Mouse (Mus musculus) intestine, postnatal 0 days (tissue): ENCODE data around the gene Cry1. TPM values are rescaled to one million over a fixed set of nuclear protein-coding genes. Genes with fewer than 3 reads are reported as not detected.

Experiments used
- ATAC-seq: fragments of 200-750 bp; cut with Nextera tagmentation; 2 replicates; pipeline ENCODE4 v1.8.0; 2017; ENCODE audit warnings: mild to moderate bottlenecking, moderate TSS enrichment, moderate library complexity
- H3K27ac ChIP-seq: fragments of 300-500 bp; sonication (generic); 2 replicates; pipeline ENCODE4 v1.5.1; 2014; ENCODE audit warnings: mild to moderate bottlenecking, low read depth, low read length, moderate library complexity
- H3K27me3 ChIP-seq: fragments of 300-500 bp; sonication (generic); replicated peaks from 2 replicates; pipeline ENCODE4 v1.6.1; 2014; ENCODE audit warnings: low read length, mixed read lengths; ENCODE audit not compliant: control insufficient read depth, insufficient read depth
- H3K36me3 ChIP-seq: fragments of 300-500 bp; sonication (generic); 2 replicates; pipeline ENCODE4 v1.6.1; 2014; ENCODE audit warnings: mild to moderate bottlenecking, moderate library complexity; ENCODE audit not compliant: control insufficient read depth, insufficient read depth
- H3K4me1 ChIP-seq: fragments of 300-500 bp; sonication (generic); replicated peaks from 2 replicates; pipeline ENCODE4 v1.6.1; 2014; ENCODE audit warnings: antibody characterized with exemption, low read length, mixed read lengths; ENCODE audit not compliant: control insufficient read depth, insufficient read depth
- H3K4me2 ChIP-seq: fragments of 300-500 bp; sonication (generic); replicated peaks from 2 replicates; pipeline ENCODE4 v1.6.1; 2014; ENCODE audit warnings: low read depth, mild to moderate bottlenecking, moderate library complexity
- H3K4me3 ChIP-seq: fragments of 300-500 bp; sonication (generic); 2 replicates; pipeline ENCODE4 v1.5.1; 2014; ENCODE audit warnings: low read depth, low read length
- H3K9ac ChIP-seq: fragments of 300-500 bp; sonication (generic); 2 replicates; pipeline ENCODE4 v1.6.1; 2014; ENCODE audit warnings: mild to moderate bottlenecking, low read depth, low read length
- H3K9me3 ChIP-seq: fragments of 300-500 bp; sonication (generic); 2 replicates; pipeline ENCODE4 v1.6.1; 2016; ENCODE audit warnings: mixed run types; ENCODE audit not compliant: control insufficient read depth
- CTCF ChIP-seq: sonication (generic); IDR thresholded peaks from 2 replicates; pipeline ENCODE4 v1.5.1; 2016; ENCODE audit warnings: low read depth, mild to moderate bottlenecking, control low read depth, antibody characterized with exemption, moderate library complexity
- WGBS: fragments of 180-500 bp; shearing (Covaris S2); extraction: QIAGEN DNeasy Blood & Tissue Kit; methylation state at CpG from one replicate; pipeline ENCODE4 v1.1.7; 2014; 5-methylcytosine and 5-hydroxymethylcytosine counted together
- polyA plus RNA-seq: library from polyadenylated mRNA; unstranded; fragments of >200 nt; fragmentation: Nextera tagmentation; extraction: Ambion mirVana; gene quantifications from 2 replicates; pipeline ENCODE4 v1.2.1, GENCODE M21; 2015

Cry1 gene
- polyA plus RNA-seq: 18.6 and 20.3 TPM in 2 replicates

- under 1% methylated on average over 62 of the region's 75 CpGs for WGBS
- peak; percentile 98 for ATAC-seq
- H3K9me3 ChIP-seq: no peaks in the 10 kb centered on the region
- TF ChIP-seq CTCF: no peak
- H3K36me3 ChIP-seq: no peaks in the 10 kb centered on the region
- peak within 1 kb of the TSS; percentile 85 for H3K27ac ChIP-seq
- H3K4me2 ChIP-seq: peak within 1 kb of the TSS; percentile 98
- H3K9ac ChIP-seq: peak within 1 kb of the TSS; percentile 88
- H3K4me3 ChIP-seq: peak within 1 kb of the TSS; percentile 92
- H3K27me3 ChIP-seq: no peaks in the 10 kb centered on the region
- H3K4me1 ChIP-seq: no peaks in the 10 kb centered on the region
These were observed at the start of gene Cry1 for GRCm38 (mm10) chr10:85184964-85185608. Gene Cry1 (minus strand): TSS chr10:85185064.

GRCm38 (mm10) chr10:85221771-85222050 lies 36.8 kb upstream of the Cry1 start:
- TF ChIP-seq CTCF: no peak
- ATAC-seq: no peak
- 88% methylated on average over 6 of the region's 6 CpGs for WGBS
- Histone ChIP-seq H3K9ac (no peak overlapping the region), H3K4me2 (no peak overlapping the region), H3K27me3 (no peaks in the 10 kb centered on the region), H3K27ac (no peak overlapping the region), H3K4me3 (no peak overlapping the region), H3K9me3 (no peaks in the 10 kb centered on the region), H3K4me1 (no peaks in the 10 kb centered on the region), H3K36me3 (no peaks in the 10 kb centered on the region)

GRCm38 (mm10) chr10:85220918-85221770 lies 36.3 kb upstream of the Cry1 start:
- no peaks in the 10 kb centered on the region for H3K4me1 ChIP-seq
- no peaks in the 10 kb centered on the region for H3K36me3 ChIP-seq
- no peaks in the 10 kb centered on the region for H3K9me3 ChIP-seq
- H3K4me3 ChIP-seq: no peak overlapping the region
- peak; percentile 91 for TF ChIP-seq CTCF
- H3K27me3 ChIP-seq: no peaks in the 10 kb centered on the region
- H3K9ac ChIP-seq: no peak overlapping the region
- whole genome bisulfite sequencing: 29% methylated on average over 22 of the region's 22 CpGs
- H3K27ac ChIP-seq: no peak overlapping the region
- H3K4me2 ChIP-seq: peak overlapping the region; percentile 46
- no peak for ATAC-seq

GRCm38 (mm10) chr10:85214847-85215246 lies 30.0 kb upstream of the Cry1 start:
- H3K4me1 ChIP-seq: no peaks in the 10 kb centered on the region
- peak; percentile 49 for TF ChIP-seq CTCF
- no peak for ATAC-seq
- H3K36me3 ChIP-seq: no peaks in the 10 kb centered on the region
- H3K4me3 ChIP-seq: no peak overlapping the region
- no peak overlapping the region for H3K27ac ChIP-seq
- H3K9me3 ChIP-seq: peaks cover 7% of the 10 kb centered on the region; the same call in 1 of the 2 replicates
- no peak overlapping the region for H3K4me2 ChIP-seq
- H3K9ac ChIP-seq: no peak overlapping the region
- 78% methylated on average over 5 of the region's 5 CpGs for WGBS
- H3K27me3 ChIP-seq: no peaks in the 10 kb centered on the region

GRCm38 (mm10) chr10:85211673-85212072 lies 26.8 kb upstream of the Cry1 start:
- Histone ChIP-seq H3K4me3 (no peak overlapping the region), H3K4me2 (no peak overlapping the region), H3K36me3 (no peaks in the 10 kb centered on the region), H3K4me1 (no peaks in the 10 kb centered on the region), H3K9ac (no peak overlapping the region), H3K27ac (no peak overlapping the region), H3K27me3 (no peaks in the 10 kb centered on the region), H3K9me3 (peaks cover 7% of the 10 kb centered on the region; the same call in 1 of the 2 replicates)
- no peak for TF ChIP-seq CTCF
- 93% methylated on average over 5 of the region's 5 CpGs for WGBS
- no peak for ATAC-seq

- no peak for ATAC-seq
- H3K4me1 ChIP-seq: no peaks in the 10 kb centered on the region
- no peaks in the 10 kb centered on the region for H3K27me3 ChIP-seq
- no peak overlapping the region for H3K27ac ChIP-seq
- H3K9ac ChIP-seq: no peak overlapping the region
- 79% methylated on average over 3 of the region's 3 CpGs for WGBS
- H3K4me2 ChIP-seq: no peak overlapping the region
- no peak overlapping the region for H3K4me3 ChIP-seq
- no peak for TF ChIP-seq CTCF
- no peaks in the 10 kb centered on the region for H3K36me3 ChIP-seq
- H3K9me3 ChIP-seq: peaks cover 7% of the 10 kb centered on the region; the same call in 1 of the 2 replicates
These were observed 25.3 kb upstream of the Cry1 start for GRCm38 (mm10) chr10:85210125-85210524.
